Mouse (Mus musculus) midbrain, embryonic 12.5 days (tissue): ENCODE data around the gene Kcnk10. TPM values are rescaled to one million over a fixed set of nuclear protein-coding genes. Genes with fewer than 3 reads are reported as not detected.

ENCODE experiments used
- ATAC-seq: fragments of 200-750 bp; cut with Nextera tagmentation; 2 replicates; pipeline ENCODE4 v1.8.0; 2017; ENCODE audit warnings: low read depth, moderate TSS enrichment, moderate library complexity; ENCODE audit not compliant: low FRiP score
- H3K27ac ChIP-seq: fragments of 300-500 bp; sonication (generic); replicated peaks from 2 replicates; pipeline ENCODE4 v1.5.1; 2016; ENCODE audit warnings: mild to moderate bottlenecking
- H3K27me3 ChIP-seq: fragments of 300-500 bp; sonication (generic); 2 replicates; pipeline ENCODE4 v1.6.1; 2016; ENCODE audit warnings: mild to moderate bottlenecking
- H3K36me3 ChIP-seq: fragments of 300-500 bp; sonication (generic); 2 replicates; pipeline ENCODE4 v1.6.1; 2016
- H3K4me1 ChIP-seq: fragments of 300-500 bp; sonication (generic); 2 replicates; pipeline ENCODE4 v1.6.1; 2016
- H3K4me2 ChIP-seq: fragments of 300-500 bp; sonication (generic); replicated peaks from 2 replicates; pipeline ENCODE4 v1.6.1; 2016; ENCODE audit warnings: mild to moderate bottlenecking, moderate library complexity
- H3K4me3 ChIP-seq: fragments of 300-500 bp; sonication (generic); 2 replicates; pipeline ENCODE4 v1.5.1; 2016; ENCODE audit warnings: mild to moderate bottlenecking
- H3K9ac ChIP-seq: fragments of 300-500 bp; sonication (generic); replicated peaks from 2 replicates; pipeline ENCODE4 v1.6.1; 2016; ENCODE audit warnings: mild to moderate bottlenecking, moderate library complexity
- H3K9me3 ChIP-seq: fragments of 300-500 bp; sonication (generic); 2 replicates; pipeline ENCODE4 v1.6.1; 2016; ENCODE audit warnings: mild to moderate bottlenecking
- WGBS: fragments of 180-500 bp; shearing (Covaris S2); methylation state at CpG from one replicate; pipeline ENCODE4 v1.1.7; 2016; 5-methylcytosine and 5-hydroxymethylcytosine counted together
- polyA plus RNA-seq: library from polyadenylated mRNA; unstranded; fragments of >200 nt; fragmentation: Nextera tagmentation; extraction: Ambion mirVana; gene quantifications from 2 replicates; pipeline ENCODE4 v1.2.1, GENCODE M21; 2016

Gene Kcnk10
- polyA plus RNA-seq, 1 experiment from 2014 or later: 49.5 TPM

DNA sequence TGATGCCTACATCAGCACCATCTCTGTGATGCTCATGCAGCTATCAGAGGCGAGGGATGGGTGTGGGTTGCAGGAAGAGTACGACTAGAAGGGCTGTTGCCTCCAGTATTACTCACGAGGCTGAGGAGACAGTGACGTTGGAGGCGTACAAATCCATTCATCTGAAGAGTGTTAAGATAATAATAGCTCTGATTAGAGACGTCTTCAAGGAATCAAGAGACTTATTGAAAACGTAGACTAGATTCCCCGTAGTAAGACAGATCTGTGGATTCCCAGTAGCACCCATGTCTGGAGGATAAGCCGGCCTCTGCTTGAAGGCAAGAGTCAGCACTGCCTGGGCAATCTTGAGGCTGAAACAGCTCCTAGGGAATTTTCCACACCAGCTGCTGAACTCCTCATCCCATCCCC lies 42.6 kb downstream of the Kcnk10 start:
- Histone ChIP-seq H3K9me3 (no peaks in the 10 kb centered on the region), H3K27ac (no peak overlapping the region), H3K36me3 (peaks cover 33% of the 10 kb centered on the region), H3K4me3 (no peak overlapping the region), H3K27me3 (no peaks in the 10 kb centered on the region), H3K4me2 (no peak overlapping the region), H3K9ac (no peak overlapping the region), H3K4me1 (0 out of 2 replicates have a peak, but pooled peaks cover 4% of the 10 kb centered on the region)
- ATAC-seq: no peak
- 89% methylated on average over 9 of the region's 9 CpGs for WGBS

DNA sequence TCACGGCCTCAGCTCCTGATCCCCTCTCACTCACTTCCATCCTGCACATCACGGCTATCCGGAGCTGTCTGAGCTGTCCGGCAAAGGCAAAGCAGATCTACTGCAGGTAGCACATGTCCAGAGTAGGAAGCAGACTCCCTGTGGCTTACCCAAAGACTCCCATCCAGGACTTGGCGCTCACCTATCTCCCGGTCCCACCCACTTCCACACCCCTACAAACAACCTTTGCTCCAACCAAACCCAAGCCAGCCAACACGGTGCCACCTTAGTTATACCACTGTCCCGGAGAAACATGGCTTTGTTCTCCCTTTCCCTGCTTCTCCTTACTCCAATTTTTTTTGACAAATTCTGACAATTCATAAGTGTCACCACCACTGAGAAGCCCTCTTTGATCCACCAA lies 49.5 kb downstream of the Kcnk10 start:
- H3K4me2 ChIP-seq: no peak overlapping the region
- H3K4me1 ChIP-seq: peaks cover 18% of the 10 kb centered on the region
- no peak overlapping the region for H3K27ac ChIP-seq
- peaks cover 3% of the 10 kb centered on the region; the same call in 1 of the 2 replicates for H3K9me3 ChIP-seq
- H3K36me3 ChIP-seq: peaks cover 59% of the 10 kb centered on the region
- WGBS: 95% methylated on average over 8 of the region's 8 CpGs
- H3K9ac ChIP-seq: no peak overlapping the region
- no peak overlapping the region for H3K4me3 ChIP-seq
- ATAC-seq: no peak
- H3K27me3 ChIP-seq: no peaks in the 10 kb centered on the region

DNA sequence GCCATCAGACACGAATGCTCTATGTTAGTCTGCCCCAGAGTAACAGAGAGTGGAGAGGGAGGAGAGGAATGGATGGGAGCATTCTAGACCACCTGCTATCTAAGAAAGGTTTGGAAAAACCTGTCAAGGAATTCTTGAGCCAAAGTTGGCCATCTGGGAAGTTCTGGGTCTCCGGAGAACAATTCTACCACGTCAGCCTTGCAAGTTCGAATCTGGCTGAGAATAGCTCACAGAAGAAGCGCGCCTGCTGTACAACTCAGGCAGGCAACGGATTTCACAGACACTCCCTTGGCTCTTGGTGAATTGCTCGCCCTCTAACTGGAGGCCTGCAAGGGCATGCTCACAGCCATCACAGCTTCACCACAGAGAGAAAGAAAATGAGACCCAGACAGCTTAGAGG lies 52.7 kb downstream of the Kcnk10 start:
- Histone ChIP-seq H3K27me3 (no peaks in the 10 kb centered on the region), H3K9ac (no peak overlapping the region), H3K27ac (0 out of 2 replicates have a peak overlapping the region, but pooled peaks have one; percentile 30), H3K9me3 (peaks cover 3% of the 10 kb centered on the region; the same call in 1 of the 2 replicates), H3K4me1 (peaks cover 21% of the 10 kb centered on the region), H3K4me3 (no peak overlapping the region), H3K36me3 (peaks cover 48% of the 10 kb centered on the region), H3K4me2 (no peak overlapping the region)
- ATAC-seq: no peak
- 94% methylated on average over 8 of the region's 8 CpGs for WGBS

DNA sequence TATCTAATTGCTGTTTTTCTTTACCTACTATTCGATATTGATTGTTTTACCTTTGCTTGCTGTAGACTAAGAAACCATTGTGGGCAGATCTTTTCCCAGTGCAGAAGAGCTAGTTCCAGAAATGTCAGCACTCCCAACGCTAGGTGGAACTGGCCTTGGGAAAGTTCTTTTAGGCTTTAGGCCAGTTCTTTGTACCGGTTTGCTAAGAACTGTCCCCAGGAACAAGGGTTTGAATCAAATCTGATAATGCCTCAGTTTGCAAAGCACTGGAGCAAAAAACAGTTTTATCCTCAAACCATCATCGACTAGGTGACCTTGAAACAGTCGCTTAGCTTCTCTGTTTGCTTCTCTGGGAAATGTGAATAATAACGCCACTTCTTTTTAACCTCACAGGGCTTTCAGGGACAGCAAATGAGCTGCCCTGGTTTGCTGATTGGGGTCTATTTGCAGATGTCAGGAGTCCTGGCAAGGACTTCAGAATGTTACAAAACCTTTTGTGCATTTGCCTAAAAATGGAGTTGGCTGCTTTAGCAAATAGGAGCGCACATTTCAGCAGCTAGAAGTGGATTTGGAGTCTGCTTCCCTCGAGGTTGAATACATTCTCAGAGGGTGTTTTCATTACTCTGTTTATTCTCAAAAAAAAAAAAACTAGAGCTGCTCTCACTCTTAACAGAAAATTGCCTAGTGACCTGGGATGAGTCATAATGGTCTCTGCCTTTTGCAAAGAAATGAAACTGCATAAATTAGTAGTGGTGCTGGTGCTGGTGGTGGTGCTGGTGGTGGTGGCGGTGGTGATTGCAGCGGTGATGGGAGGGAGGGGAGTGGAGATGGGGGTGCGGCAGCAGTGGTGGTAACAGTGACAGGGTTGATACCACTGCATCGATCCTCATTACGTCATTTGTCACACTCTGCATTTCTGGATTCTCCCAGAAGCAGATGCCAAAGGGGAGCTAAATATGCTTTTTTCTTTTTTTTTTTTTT lies 53.5 kb downstream of the Kcnk10 start:
- peak; percentile 31; the same call in 1 of the 2 replicates for ATAC-seq
- Histone ChIP-seq H3K4me3 (no peak overlapping the region), H3K4me2 (no peak overlapping the region), H3K9me3 (peaks cover 3% of the 10 kb centered on the region; the same call in 1 of the 2 replicates), H3K27ac (peak overlapping the region; percentile 64), H3K9ac (no peak overlapping the region), H3K4me1 (peaks cover 21% of the 10 kb centered on the region), H3K36me3 (peaks cover 41% of the 10 kb centered on the region), H3K27me3 (no peaks in the 10 kb centered on the region)
- 69% methylated on average over 13 of the region's 13 CpGs for WGBS

DNA sequence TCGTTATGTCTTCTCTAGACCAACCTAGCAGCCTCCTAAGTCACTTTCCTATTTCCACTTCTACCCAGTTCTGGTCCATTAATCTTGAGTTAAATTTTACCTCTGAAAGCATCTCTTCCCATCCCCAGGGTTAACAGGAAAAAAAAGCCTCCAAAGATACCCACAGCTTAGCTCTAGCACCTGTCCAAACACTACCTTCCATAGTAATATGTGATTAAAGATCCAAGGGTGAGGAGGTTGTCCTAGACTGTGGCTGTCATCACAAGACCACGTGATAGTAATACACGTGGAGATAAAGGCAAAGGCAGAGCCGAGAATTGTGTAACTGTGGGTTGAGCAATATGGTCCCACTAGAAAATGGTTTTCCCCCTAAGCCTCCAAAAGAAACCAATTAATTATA lies 56.8 kb downstream of the Kcnk10 start:
- Histone ChIP-seq H3K27ac (peak overlapping the region; percentile 47; the same call in 1 of the 2 replicates), H3K9me3 (peaks cover 3% of the 10 kb centered on the region; the same call in 1 of the 2 replicates), H3K27me3 (no peaks in the 10 kb centered on the region), H3K36me3 (peaks cover 31% of the 10 kb centered on the region), H3K4me1 (peaks cover 21% of the 10 kb centered on the region), H3K4me2 (no peak overlapping the region), H3K4me3 (no peak overlapping the region), H3K9ac (no peak overlapping the region)
- WGBS: 87% methylated on average over 4 of the region's 4 CpGs
- no peak for ATAC-seq

DNA sequence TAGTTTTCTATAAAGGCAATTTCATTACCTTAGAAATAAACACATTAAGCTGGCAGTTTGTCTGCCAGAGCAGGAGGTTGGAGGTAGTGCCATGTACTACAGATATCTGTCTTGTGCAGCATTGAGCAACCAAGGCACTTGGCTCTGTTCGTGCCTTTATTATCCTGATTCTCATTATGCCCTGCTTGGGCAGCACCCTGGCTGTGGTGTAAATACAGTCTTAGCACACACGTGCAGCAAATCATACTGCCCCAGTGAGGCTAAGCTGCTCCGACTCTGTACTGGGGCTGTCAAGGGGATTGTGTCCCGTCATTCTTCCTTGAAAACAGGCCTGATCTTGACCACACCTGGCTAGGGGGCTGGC lies 57.6 kb downstream of the Kcnk10 start:
- Histone ChIP-seq H3K4me3 (no peak overlapping the region), H3K27ac (peak overlapping the region; percentile 50), H3K4me1 (peaks cover 21% of the 10 kb centered on the region), H3K9me3 (peaks cover 3% of the 10 kb centered on the region; the same call in 1 of the 2 replicates), H3K36me3 (peaks cover 24% of the 10 kb centered on the region), H3K9ac (no peak overlapping the region), H3K27me3 (no peaks in the 10 kb centered on the region), H3K4me2 (0 out of 2 replicates have a peak overlapping the region, but pooled peaks have one; percentile 0)
- peak; percentile 57; the same call in 1 of the 2 replicates for ATAC-seq
- 63% methylated on average over 4 of the region's 4 CpGs for WGBS

DNA sequence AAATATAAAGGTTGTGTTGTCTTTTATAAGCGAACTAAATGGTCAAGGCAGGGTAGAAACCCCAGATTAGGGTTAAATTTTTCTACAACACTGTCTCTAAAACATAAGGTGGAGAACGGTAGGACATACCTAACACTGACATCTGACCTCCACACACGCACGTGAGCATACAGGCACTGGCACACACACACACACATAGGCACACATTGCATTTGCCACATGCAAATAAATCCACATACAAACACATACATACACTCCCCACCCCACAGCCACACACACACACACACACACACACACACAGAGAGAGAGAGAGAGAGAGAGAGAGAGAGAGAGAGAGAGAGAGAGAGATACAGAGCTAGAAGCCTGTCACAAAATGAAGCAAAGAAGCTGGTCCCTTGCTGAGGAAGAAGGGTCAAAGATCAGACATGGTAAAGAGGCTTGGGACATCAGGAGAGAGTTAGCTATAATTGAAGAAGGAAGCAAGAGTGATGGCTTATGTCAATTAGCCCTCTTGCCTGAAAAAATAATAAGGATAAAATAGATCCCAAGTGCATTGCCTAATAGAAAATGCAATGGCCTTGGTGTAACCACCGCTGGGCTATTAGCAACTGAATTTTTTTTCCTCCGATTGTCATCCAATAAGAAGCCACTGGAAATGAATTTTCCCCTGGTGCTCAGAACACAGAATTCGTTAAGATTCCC lies 58.1 kb downstream of the Kcnk10 start:
- Histone ChIP-seq H3K4me2 (no peak overlapping the region), H3K36me3 (peaks cover 20% of the 10 kb centered on the region), H3K27me3 (no peaks in the 10 kb centered on the region), H3K4me1 (peaks cover 21% of the 10 kb centered on the region), H3K4me3 (no peak overlapping the region), H3K9me3 (no peaks in the 10 kb centered on the region), H3K9ac (no peak overlapping the region), H3K27ac (peak overlapping the region; percentile 50)
- WGBS: 73% methylated on average over 7 of the region's 7 CpGs
- ATAC-seq: peak; percentile 59

DNA sequence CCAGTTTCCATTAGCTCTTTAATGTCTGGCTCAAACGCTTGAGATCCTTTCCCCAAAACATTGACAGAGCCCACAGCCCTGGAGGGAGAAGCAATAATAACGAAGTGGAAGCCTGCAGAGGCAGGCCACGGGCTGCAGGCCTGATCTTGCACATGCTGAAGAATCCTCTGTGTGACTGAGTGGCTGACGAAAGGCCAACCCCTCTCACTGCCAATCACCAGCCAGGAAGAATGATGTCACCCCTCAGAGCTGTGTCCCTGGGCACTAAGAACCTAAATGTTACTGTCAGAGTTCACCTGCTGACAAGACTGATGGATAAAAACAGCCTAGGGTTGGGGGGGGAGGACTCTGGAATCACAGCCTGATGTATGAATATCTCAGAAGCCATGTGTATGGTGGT lies 72.5 kb downstream of the Kcnk10 start:
- H3K4me3 ChIP-seq: no peak overlapping the region
- WGBS: 85% methylated on average over 4 of the region's 4 CpGs
- H3K9me3 ChIP-seq: no peaks in the 10 kb centered on the region
- H3K4me1 ChIP-seq: peaks cover 7% of the 10 kb centered on the region; the same call in 1 of the 2 replicates
- H3K9ac ChIP-seq: no peak overlapping the region
- H3K4me2 ChIP-seq: no peak overlapping the region
- no peak for ATAC-seq
- no peak overlapping the region for H3K27ac ChIP-seq
- peaks cover 34% of the 10 kb centered on the region for H3K36me3 ChIP-seq
- H3K27me3 ChIP-seq: no peaks in the 10 kb centered on the region

DNA sequence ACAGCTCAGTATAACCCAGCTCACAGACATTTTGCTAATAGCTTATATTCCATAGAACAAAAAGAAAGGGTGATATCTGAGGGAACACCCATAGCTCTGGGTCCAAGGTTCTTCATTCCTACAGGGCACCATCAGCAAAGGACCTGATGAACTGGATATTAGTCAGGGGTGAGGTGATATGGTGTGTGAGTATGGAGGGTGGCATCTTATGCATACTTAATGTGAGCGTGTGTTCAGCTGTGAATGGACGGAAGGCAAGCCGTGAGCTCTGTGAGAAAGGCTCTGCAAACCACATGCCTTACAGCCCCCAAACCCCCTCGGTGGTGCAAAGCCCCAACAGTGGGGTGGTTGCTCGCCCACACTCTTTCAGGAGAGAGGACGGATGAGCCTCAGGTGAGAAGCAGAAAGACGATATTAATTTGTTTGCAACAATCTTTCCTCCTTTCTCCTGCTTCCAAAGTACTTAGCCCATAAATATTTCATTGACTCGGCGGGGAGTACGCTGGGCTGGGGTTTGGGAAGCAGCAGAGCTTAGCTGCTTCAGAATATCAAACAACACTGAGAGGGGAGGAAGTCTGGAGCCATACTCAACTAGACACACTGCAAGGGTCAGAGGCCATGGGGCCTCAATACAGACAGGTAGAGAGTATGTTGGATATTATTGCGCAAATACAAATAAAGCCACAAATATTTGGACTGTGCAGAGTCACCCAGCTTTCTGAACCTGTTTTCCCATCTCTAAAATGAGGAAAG lies 76.4 kb downstream of the Kcnk10 start:
- H3K27me3 ChIP-seq: no peaks in the 10 kb centered on the region
- H3K4me2 ChIP-seq: no peak overlapping the region
- 0 out of 2 replicates have a peak overlapping the region, but pooled peaks have one; percentile 54 for H3K27ac ChIP-seq
- H3K9ac ChIP-seq: no peak overlapping the region
- no peaks in the 10 kb centered on the region for H3K9me3 ChIP-seq
- H3K4me1 ChIP-seq: peaks cover 7% of the 10 kb centered on the region; the same call in 1 of the 2 replicates
- ATAC-seq: peak; percentile 62; the same call in 1 of the 2 replicates
- H3K4me3 ChIP-seq: no peak overlapping the region
- 70% methylated on average over 11 of the region's 11 CpGs for WGBS
- peaks cover 10% of the 10 kb centered on the region for H3K36me3 ChIP-seq

DNA sequence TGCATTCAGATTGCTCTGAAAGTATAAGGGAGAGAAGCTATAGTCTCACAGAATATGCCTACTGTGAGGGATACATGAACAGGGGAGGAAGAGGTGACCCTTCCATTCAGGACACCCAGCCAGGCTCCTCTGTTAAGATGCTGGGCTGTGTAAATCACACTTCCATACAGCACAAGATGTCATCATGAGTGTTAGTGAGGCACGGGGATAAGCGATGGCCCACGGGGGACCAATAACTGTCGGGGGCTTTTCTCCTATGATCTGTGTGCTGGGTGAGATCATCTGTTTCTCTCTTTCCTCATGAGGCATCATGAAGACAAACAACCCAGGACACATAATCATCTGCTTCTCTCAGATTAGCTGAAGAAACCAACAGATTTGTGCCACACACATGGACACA lies 77.1 kb downstream of the Kcnk10 start:
- no peak overlapping the region for H3K4me2 ChIP-seq
- H3K27ac ChIP-seq: 0 out of 2 replicates have a peak overlapping the region, but pooled peaks have one; percentile 54
- H3K9me3 ChIP-seq: no peaks in the 10 kb centered on the region
- no peaks in the 10 kb centered on the region for H3K27me3 ChIP-seq
- 88% methylated on average over 4 of the region's 4 CpGs for WGBS
- no peak for ATAC-seq
- no peak overlapping the region for H3K4me3 ChIP-seq
- H3K36me3 ChIP-seq: peaks cover 15% of the 10 kb centered on the region
- peaks cover 7% of the 10 kb centered on the region; the same call in 1 of the 2 replicates for H3K4me1 ChIP-seq
- H3K9ac ChIP-seq: no peak overlapping the region

DNA sequence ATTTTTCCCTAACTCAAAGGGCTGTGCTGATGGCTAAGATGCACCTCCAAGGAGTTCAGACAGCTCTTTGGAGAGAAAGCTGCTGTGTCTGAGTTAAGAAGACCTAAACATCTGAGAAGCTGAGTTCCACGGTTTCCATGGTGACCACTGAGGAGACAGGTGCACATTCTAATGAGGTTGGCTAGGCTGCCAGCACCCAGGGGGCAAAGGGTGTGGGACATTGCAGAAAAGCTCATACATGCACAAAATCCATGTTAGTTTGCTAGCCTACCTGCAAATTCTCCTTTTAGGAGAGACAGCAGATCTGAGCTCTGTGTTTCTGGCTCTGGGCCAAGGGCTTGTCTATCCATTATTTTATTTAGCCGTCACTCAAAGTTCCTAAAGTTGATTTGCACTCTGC lies 96.7 kb downstream of the Kcnk10 start:
- H3K27ac ChIP-seq: peak overlapping the region; percentile 77
- H3K4me1 ChIP-seq: peaks cover 39% of the 10 kb centered on the region
- peak; percentile 45 for ATAC-seq

More for the DNA sequence above, 96.7 kb downstream of the Kcnk10 start:
- Histone ChIP-seq H3K9me3 (no peaks in the 10 kb centered on the region), H3K4me2 (no peak overlapping the region), H3K27me3 (no peaks in the 10 kb centered on the region), H3K9ac (no peak overlapping the region), H3K36me3 (peaks cover 13% of the 10 kb centered on the region; the same call in 1 of the 2 replicates), H3K4me3 (no peak overlapping the region)
- WGBS: 62% methylated on average over 2 of the region's 2 CpGs
